Mouse (Mus musculus) olfactory bulb, adult 2 months (tissue): ENCODE measurements around the gene Upk3a. TPM values are rescaled to one million over a fixed set of nuclear protein-coding genes. Genes with fewer than 3 reads are reported as not detected.

ENCODE experiments used
- H3K27ac ChIP-seq: fragments of 200-500 bp; 2 replicates; pipeline ENCODE4 v1.5.1; 2012; ENCODE audit warnings: low read depth, low read length; ENCODE audit not compliant: insufficient read depth
- H3K4me1 ChIP-seq: fragments of 200-500 bp; 2 replicates; pipeline ENCODE4 v1.6.1; 2012; ENCODE audit warnings: low read length; ENCODE audit not compliant: control insufficient read depth, insufficient read depth
- H3K4me3 ChIP-seq: fragments of 200-500 bp; 2 replicates; pipeline ENCODE4 v1.5.1; 2012; ENCODE audit warnings: mild to moderate bottlenecking, low read depth, low read length, moderate library complexity; ENCODE audit not compliant: insufficient read depth
- CTCF ChIP-seq: fragments of 200-500 bp; IDR thresholded peaks from 2 replicates; pipeline ENCODE4 v1.5.1; 2012; ENCODE audit warnings: low read depth, mild to moderate bottlenecking, low read length, moderate library complexity; ENCODE audit not compliant: insufficient read depth
- POLR2A ChIP-seq: fragments of 200-500 bp; IDR thresholded peaks from 2 replicates; pipeline ENCODE4 v1.6.1; 2012; ENCODE audit warnings: mild to moderate bottlenecking, low read depth, low read length, moderate library complexity; ENCODE audit not compliant: insufficient read depth
- WGBS: fragments of 180-500 bp; shearing (Covaris S2); methylation state at CpG from one replicate; pipeline ENCODE4 v1.1.7; 2018; 5-methylcytosine and 5-hydroxymethylcytosine counted together
- polyA plus RNA-seq: library from polyadenylated mRNA; stranded (reverse); fragments of >200 nt; gene quantifications from 2 replicates; pipeline ENCODE4 v1.2.4, GENCODE M21; 2012; ENCODE audit warnings: low replicate concordance; ENCODE audit not compliant: missing spikeins, insufficient read depth, insufficient read length

Upk3a gene
- not detected in 2 replicates for polyA plus RNA-seq

DNA sequence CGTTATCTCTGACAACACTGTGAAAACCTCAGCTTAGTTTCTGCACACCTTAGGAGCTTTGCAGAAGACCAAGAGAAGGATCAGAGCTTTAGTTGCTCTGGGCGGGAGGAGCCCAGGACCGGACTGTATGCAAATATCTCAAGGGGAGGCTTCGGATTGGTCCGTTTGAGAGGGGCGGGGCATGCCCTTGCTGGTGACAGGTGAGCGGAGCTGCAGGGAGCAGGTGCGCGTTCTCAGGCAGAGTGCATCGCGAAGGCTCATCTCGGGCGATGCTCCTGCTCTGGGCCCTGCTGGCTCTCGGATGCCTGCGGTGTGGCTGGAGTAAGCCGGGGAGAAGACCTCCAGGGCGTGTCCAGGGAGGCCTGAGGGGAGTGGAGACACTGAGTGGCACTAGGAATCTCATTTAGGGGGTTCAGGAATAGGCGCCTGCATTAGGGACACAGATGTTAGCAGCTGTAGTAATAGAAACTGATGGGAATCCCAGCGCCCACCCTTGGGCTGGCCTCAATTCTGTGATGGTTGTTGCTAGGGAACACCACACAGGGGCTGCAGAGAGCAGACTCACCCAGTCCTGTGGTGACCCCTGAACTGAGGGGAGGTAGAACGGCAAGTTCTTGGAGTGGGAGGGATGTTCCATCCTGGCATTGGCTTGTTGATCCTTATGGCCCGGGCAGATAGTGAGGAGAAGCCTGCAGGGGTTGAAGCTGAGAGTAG, at the start of gene Upk3a:
Gene Upk3a, plus strand, starts transcription at position 191 of the 714 bp plus-strand sequence.
- peaks cover 6% of the 10 kb centered on the region for H3K4me1 ChIP-seq
- no peak within 1 kb of the TSS for H3K27ac ChIP-seq
- no peak for TF ChIP-seq CTCF
- TF ChIP-seq POLR2A: no peak
- WGBS: 33% methylated on average over 21 of the region's 21 CpGs
- no peak within 1 kb of the TSS for H3K4me3 ChIP-seq

DNA sequence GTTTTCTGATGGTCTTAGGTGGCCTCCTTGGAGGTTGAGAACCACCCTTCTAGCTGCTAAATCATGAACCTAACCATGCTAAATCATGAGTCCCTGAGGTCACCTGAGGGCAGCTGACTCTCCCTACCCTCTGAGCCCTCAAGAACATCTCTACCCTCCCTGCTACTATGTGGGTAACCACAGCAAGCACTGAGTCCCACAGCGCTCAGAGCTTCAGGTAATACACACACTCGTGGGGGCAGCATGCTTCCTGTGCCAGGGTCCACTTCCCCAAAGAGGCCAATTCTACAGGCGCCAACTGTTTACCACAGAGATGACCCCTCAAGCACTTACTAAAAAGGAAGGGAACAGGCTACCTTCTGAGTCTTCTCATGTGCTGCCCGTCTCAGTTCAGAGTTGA, 48.4 kb upstream of the Upk3a start:
- no peak for TF ChIP-seq CTCF
- no peak for TF ChIP-seq POLR2A
- no peak overlapping the region for H3K4me3 ChIP-seq
- 85% methylated on average over 4 of the region's 4 CpGs for WGBS

DNA sequence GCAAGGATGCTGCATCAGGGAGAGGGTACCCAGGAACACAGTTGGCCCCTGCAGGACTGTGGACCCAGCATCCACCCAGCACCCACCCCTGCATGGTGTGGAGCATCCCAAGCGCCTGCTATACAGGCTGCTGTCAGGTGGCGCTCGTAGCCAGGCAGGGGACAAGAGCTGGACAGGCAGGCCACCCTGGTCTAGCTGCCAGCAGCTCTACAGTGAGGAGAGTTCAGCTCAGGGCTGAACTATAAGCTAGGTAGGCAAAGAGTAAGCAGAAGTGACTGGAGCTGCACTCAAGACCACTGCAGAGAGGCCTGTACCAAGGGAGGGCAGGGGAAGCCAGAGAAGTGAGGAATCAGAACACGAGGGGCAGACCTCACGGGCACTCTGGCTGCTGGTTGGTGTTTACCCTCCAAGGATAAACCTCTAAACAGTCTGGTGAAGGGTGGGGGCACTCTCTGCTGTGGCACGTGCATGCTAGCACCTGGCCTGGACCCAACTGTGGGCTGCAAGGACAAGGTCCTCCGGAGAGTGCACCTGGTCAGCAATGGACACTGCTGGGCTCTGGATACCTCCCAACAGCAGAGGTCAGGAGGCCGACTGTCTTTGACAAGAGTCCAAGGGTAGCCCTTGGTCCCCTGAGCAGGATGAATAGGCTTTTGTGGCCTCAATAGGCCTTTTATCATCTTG, 43.9 kb upstream of the Upk3a start:
- 44% methylated on average over 8 of the region's 8 CpGs for WGBS
- Histone ChIP-seq H3K27ac (peak overlapping the region; percentile 23), H3K4me1 (peaks cover 50% of the 10 kb centered on the region), H3K4me3 (no peak overlapping the region)
- TF ChIP-seq POLR2A: no peak
- TF ChIP-seq CTCF: no peak

More for the DNA sequence above, 48.4 kb upstream of the Upk3a start:
- Histone ChIP-seq H3K27ac (no peak overlapping the region), H3K4me1 (peaks cover 29% of the 10 kb centered on the region)

DNA sequence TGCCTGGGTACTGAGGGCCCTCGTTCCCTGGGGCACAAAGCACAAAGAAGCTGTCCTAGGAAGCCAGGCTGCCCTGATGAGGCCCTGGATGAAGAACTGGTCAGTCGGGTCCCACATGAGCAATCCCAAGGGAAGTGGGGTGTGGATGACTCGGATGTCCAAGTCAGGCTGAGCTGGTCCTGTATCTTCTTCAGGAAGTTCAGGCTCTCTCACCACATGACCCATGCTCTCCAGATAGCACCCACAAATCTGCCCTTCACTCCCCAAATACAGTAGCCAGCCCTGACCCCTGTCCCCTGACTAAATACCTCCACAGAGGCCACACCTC, 43.4 kb upstream of the Upk3a start:
- no peak for TF ChIP-seq POLR2A
- no peak for TF ChIP-seq CTCF
- peak overlapping the region; percentile 35 for H3K27ac ChIP-seq

DNA sequence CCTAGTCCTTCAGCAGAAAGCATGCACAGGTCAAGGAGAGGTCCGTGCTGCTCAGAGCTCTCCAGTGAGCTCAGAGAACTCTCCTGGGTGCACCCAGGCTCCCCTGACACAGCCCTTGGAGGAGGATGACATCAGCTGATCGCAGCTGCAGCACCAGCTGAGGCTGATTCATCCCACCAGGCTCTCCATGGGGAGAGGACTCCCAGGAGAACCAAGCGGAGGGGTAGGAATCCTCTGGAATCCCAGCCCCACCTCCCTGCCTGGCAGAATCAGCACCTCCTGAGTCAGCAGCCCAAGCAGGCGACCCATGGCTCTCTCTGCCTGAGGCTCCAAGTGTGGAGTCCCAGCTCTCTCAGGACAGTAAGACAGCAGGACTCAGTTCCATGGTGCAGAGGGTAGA, 41.2 kb upstream of the Upk3a start:
- WGBS: 4% methylated on average over 4 of the region's 4 CpGs

More for the DNA sequence above, 43.4 kb upstream of the Upk3a start:
- H3K4me3 ChIP-seq: no peak overlapping the region
- peaks cover 49% of the 10 kb centered on the region for H3K4me1 ChIP-seq
- 41% methylated on average over 3 of the region's 3 CpGs for WGBS

DNA sequence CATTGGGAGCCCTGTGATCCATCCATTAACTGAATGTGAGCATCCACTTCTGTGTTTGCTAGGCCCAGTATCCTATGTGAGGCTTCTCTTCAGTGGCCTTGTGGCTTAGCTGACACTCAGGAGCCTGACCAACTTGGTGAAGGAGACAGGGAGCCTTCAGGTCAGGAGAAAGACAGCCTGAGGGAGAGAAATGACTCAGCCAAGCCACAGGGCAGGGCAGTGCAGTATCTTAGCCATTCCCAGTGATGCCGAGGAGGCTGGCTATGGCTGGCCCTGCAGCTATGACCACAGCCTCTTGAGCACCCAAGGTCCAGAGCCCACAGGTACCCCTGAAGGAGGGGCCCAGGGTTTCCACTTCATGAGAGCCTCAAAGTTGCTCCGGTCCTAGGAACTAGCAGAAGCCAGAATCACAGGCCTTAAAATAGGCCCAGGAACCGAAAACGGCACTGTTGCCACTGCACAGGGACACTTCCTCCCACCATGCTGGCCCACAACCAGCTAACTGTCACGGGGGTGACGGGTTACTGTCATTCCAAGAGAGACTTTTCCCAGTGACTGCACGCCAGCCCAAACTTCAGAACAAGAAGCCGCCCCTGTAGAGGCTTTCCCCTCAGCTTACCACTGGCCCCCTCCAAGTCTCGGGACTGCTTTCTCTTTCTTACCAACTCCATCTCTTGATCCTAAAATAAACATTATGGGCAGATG, 35.2 kb upstream of the Upk3a start:
- no peak for TF ChIP-seq CTCF
- no peak for TF ChIP-seq POLR2A
- Histone ChIP-seq H3K4me3 (no peak overlapping the region), H3K27ac (no peak overlapping the region), H3K4me1 (peaks cover 51% of the 10 kb centered on the region)
- WGBS: 65% methylated on average over 9 of the region's 9 CpGs

More for the DNA sequence above, 41.2 kb upstream of the Upk3a start:
- Histone ChIP-seq H3K4me1 (peaks cover 51% of the 10 kb centered on the region), H3K4me3 (no peak overlapping the region), H3K27ac (peak overlapping the region; percentile 68)
- TF ChIP-seq POLR2A (no peak), CTCF (no peak)

DNA sequence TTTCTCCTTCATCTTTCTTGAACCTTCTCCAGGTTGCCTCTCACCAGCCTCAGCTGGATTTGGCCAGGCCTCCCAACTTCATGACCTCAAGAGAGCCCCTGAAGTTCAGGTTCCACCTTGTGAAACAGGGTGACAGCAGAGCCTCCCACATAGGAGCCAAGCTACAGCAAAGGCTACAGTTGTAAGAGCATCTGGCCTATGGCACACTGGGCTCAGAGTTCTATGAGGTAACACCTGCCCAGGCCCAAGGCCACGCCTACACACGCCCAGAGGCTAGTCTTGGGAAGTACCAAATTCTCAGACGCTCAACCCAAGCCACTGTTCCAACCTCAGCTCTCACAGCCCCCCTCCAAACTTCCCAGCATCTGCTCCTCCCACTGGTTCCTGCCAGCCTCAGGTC, 34.1 kb upstream of the Upk3a start:
- Histone ChIP-seq H3K4me1 (peaks cover 48% of the 10 kb centered on the region), H3K27ac (no peak overlapping the region), H3K4me3 (no peak overlapping the region)
- 82% methylated on average over 3 of the region's 3 CpGs for WGBS
- TF ChIP-seq CTCF (no peak), POLR2A (no peak)

DNA sequence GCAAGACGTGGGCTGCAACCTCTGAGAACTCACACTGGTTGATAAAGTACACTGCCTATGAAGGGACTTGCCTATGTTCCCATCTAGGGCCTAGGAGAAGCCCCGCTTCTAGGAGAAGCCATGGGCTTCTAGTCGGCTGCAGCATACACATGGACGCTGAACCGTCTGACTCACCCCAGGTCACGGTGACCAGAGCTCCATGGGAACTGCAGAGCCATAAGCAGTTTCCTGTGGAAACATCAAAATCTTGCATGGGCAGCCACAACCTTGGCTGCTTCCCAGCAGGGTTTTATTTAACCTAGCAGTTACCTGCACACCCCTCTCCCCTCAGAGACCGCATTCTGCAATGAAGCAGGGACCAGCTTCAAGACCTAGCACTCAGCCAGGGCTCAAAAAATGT, 33.2 kb upstream of the Upk3a start:
- 56% methylated on average over 7 of the region's 7 CpGs for WGBS
- H3K4me1 ChIP-seq: peaks cover 54% of the 10 kb centered on the region
- no peak overlapping the region; the same call in 1 of the 2 replicates for H3K27ac ChIP-seq
- H3K4me3 ChIP-seq: no peak overlapping the region
- TF ChIP-seq CTCF (no peak), POLR2A (no peak)

DNA sequence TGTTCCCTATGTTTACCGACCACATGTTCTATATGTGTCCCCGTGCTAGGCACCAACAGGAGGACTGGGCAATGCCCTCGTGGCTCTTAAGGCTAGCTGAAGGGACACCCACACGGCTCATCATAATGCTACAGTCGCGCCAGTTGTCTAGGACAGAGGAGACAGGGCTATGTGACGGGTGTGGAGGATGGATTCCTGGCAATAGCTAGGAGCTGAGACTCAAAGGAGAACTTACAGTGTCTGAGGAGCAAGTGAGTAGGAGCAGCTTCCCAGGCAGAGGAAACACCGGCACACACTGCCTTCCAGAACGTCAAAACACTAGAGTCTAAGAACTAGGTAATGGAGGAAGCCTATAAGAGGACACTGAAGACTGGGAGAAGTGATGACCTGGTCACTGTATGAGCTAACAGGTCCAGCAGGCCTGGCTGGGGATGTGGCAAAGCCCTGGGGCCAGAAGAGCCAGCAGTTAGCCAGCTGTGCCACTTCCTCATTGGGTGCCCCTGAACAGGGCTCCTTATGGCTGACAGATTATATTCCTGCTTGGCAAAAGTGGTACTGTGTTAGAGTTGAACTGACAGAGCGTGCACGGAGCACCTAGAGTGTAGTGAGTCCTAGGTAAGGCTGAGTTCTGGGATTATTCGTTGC, 31.3 kb upstream of the Upk3a start:
- WGBS: 52% methylated on average over 12 of the region's 12 CpGs
- H3K4me1 ChIP-seq: peaks cover 58% of the 10 kb centered on the region
- no peak overlapping the region; the same call in 1 of the 2 replicates for H3K27ac ChIP-seq
- TF ChIP-seq POLR2A (no peak), CTCF (no peak)
- H3K4me3 ChIP-seq: peak overlapping the region; percentile 9; the same call in 1 of the 2 replicates
